Mouse (Mus musculus): ENCODE data around the gene Ccn5.

GRCm38 (mm10) chr2:163813077-163813476 lies 7.6 kb upstream of the Ccn5 start:
- TF ChIP-seq CTCF (IDR thresholded peaks at IDR 0.05), result no peak
- no peak for TF ChIP-seq EP300 (IDR thresholded peaks at IDR 0.05)

Measured in lung, postnatal 0 days (tissue).